Mouse (Mus musculus) midbrain, embryonic 12.5 days (tissue): ENCODE data around the gene Magoh. TPM values are rescaled to one million over a fixed set of nuclear protein-coding genes. Genes with fewer than 3 reads are reported as not detected.

Source experiments
- ATAC-seq: fragments of 200-750 bp; cut with Nextera tagmentation; 2 replicates; pipeline ENCODE4 v1.8.0; 2017; ENCODE audit warnings: low read depth, moderate TSS enrichment, moderate library complexity; ENCODE audit not compliant: low FRiP score
- H3K27ac ChIP-seq: fragments of 300-500 bp; sonication (generic); replicated peaks from 2 replicates; pipeline ENCODE4 v1.5.1; 2016; ENCODE audit warnings: mild to moderate bottlenecking
- H3K27me3 ChIP-seq: fragments of 300-500 bp; sonication (generic); 2 replicates; pipeline ENCODE4 v1.6.1; 2016; ENCODE audit warnings: mild to moderate bottlenecking
- H3K36me3 ChIP-seq: fragments of 300-500 bp; sonication (generic); 2 replicates; pipeline ENCODE4 v1.6.1; 2016
- H3K4me1 ChIP-seq: fragments of 300-500 bp; sonication (generic); 2 replicates; pipeline ENCODE4 v1.6.1; 2016
- H3K4me2 ChIP-seq: fragments of 300-500 bp; sonication (generic); replicated peaks from 2 replicates; pipeline ENCODE4 v1.6.1; 2016; ENCODE audit warnings: mild to moderate bottlenecking, moderate library complexity
- H3K4me3 ChIP-seq: fragments of 300-500 bp; sonication (generic); 2 replicates; pipeline ENCODE4 v1.5.1; 2016; ENCODE audit warnings: mild to moderate bottlenecking
- H3K9ac ChIP-seq: fragments of 300-500 bp; sonication (generic); replicated peaks from 2 replicates; pipeline ENCODE4 v1.6.1; 2016; ENCODE audit warnings: mild to moderate bottlenecking, moderate library complexity
- H3K9me3 ChIP-seq: fragments of 300-500 bp; sonication (generic); 2 replicates; pipeline ENCODE4 v1.6.1; 2016; ENCODE audit warnings: mild to moderate bottlenecking
- WGBS: fragments of 180-500 bp; shearing (Covaris S2); methylation state at CpG from one replicate; pipeline ENCODE4 v1.1.7; 2016; 5-methylcytosine and 5-hydroxymethylcytosine counted together
- polyA plus RNA-seq: library from polyadenylated mRNA; unstranded; fragments of >200 nt; fragmentation: Nextera tagmentation; extraction: Ambion mirVana; gene quantifications from 2 replicates; pipeline ENCODE4 v1.2.1, GENCODE M21; 2016

The Magoh gene
- polyA plus RNA-seq, 1 experiment from 2014 or later = 210 TPM

GRCm38 (mm10) chr4:107846795-107847194 lies 32.8 kb upstream of the Magoh start:
- H3K36me3 ChIP-seq = peaks cover 36% of the 10 kb centered on the region
- no peak overlapping the region for H3K4me3 ChIP-seq

GRCm38 (mm10) chr4:107848546-107848945 lies 31.0 kb upstream of the Magoh start:
- no peak for ATAC-seq
- H3K9ac ChIP-seq = no peak overlapping the region
- no peak overlapping the region for H3K27ac ChIP-seq

More at GRCm38 (mm10) chr4:107846795-107847194, 32.8 kb upstream of the Magoh start:
- no peak for ATAC-seq
- Histone ChIP-seq H3K9me3 (no peaks in the 10 kb centered on the region), H3K4me1 (peaks cover 41% of the 10 kb centered on the region), H3K9ac (no peak overlapping the region), H3K27me3 (peaks cover 25% of the 10 kb centered on the region), H3K4me2 (no peak overlapping the region), H3K27ac (no peak overlapping the region)
- 57% methylated on average over 7 of the region's 7 CpGs for WGBS

GRCm38 (mm10) chr4:107849621-107850020 lies 29.9 kb upstream of the Magoh start:
- Histone ChIP-seq H3K4me2 (no peak overlapping the region), H3K4me1 (peaks cover 16% of the 10 kb centered on the region; the same call in 1 of the 2 replicates), H3K27me3 (peaks cover 25% of the 10 kb centered on the region), H3K9ac (no peak overlapping the region), H3K9me3 (no peaks in the 10 kb centered on the region), H3K27ac (no peak overlapping the region), H3K4me3 (no peak overlapping the region), H3K36me3 (peaks cover 54% of the 10 kb centered on the region)
- 89% methylated on average over 9 of the region's 9 CpGs for WGBS
- ATAC-seq = no peak

More at GRCm38 (mm10) chr4:107848546-107848945, 31.0 kb upstream of the Magoh start:
- H3K9me3 ChIP-seq = no peaks in the 10 kb centered on the region
- peaks cover 24% of the 10 kb centered on the region for H3K4me1 ChIP-seq
- 85% methylated on average over 5 of the region's 5 CpGs for WGBS
- no peak overlapping the region for H3K4me3 ChIP-seq
- H3K4me2 ChIP-seq = no peak overlapping the region
- H3K27me3 ChIP-seq = peaks cover 25% of the 10 kb centered on the region
- peaks cover 48% of the 10 kb centered on the region for H3K36me3 ChIP-seq

GRCm38 (mm10) chr4:107850091-107850490 lies 29.5 kb upstream of the Magoh start:
- whole genome bisulfite sequencing = 91% methylated on average over 8 of the region's 8 CpGs
- Histone ChIP-seq H3K4me3 (no peak overlapping the region), H3K27ac (no peak overlapping the region), H3K9ac (no peak overlapping the region), H3K9me3 (no peaks in the 10 kb centered on the region), H3K4me1 (peaks cover 13% of the 10 kb centered on the region; the same call in 1 of the 2 replicates), H3K27me3 (peaks cover 24% of the 10 kb centered on the region), H3K4me2 (no peak overlapping the region), H3K36me3 (peaks cover 58% of the 10 kb centered on the region)
- ATAC-seq = no peak

- no peak overlapping the region for H3K4me3 ChIP-seq
- WGBS = 92% methylated on average over 8 of the region's 8 CpGs
- H3K27me3 ChIP-seq = no peaks in the 10 kb centered on the region
These were observed 26.2 kb upstream of the Magoh start for GRCm38 (mm10) chr4:107853333-107853732.

GRCm38 (mm10) chr4:107853836-107854235 lies 25.7 kb upstream of the Magoh start:
- no peak overlapping the region for H3K9ac ChIP-seq
- no peak overlapping the region for H3K27ac ChIP-seq
- peaks cover 88% of the 10 kb centered on the region for H3K36me3 ChIP-seq
- H3K9me3 ChIP-seq = no peaks in the 10 kb centered on the region
- no peak overlapping the region for H3K4me2 ChIP-seq
- H3K4me1 ChIP-seq = no peaks in the 10 kb centered on the region
- no peaks in the 10 kb centered on the region for H3K27me3 ChIP-seq
- WGBS = 92% methylated on average over 7 of the region's 7 CpGs
- ATAC-seq = no peak
- H3K4me3 ChIP-seq = no peak overlapping the region

More at GRCm38 (mm10) chr4:107853333-107853732, 26.2 kb upstream of the Magoh start:
- Histone ChIP-seq H3K27ac (no peak overlapping the region), H3K9me3 (no peaks in the 10 kb centered on the region), H3K9ac (no peak overlapping the region), H3K4me1 (no peaks in the 10 kb centered on the region), H3K36me3 (peaks cover 84% of the 10 kb centered on the region), H3K4me2 (no peak overlapping the region)
- ATAC-seq = no peak

- H3K36me3 ChIP-seq = peaks cover 97% of the 10 kb centered on the region
- H3K27ac ChIP-seq = no peak overlapping the region
- WGBS = 74% methylated on average over 11 of the region's 11 CpGs
- no peak for ATAC-seq
- no peaks in the 10 kb centered on the region for H3K9me3 ChIP-seq
- H3K4me1 ChIP-seq = no peaks in the 10 kb centered on the region
- no peak overlapping the region for H3K4me3 ChIP-seq
- H3K4me2 ChIP-seq = no peak overlapping the region
- no peak overlapping the region for H3K9ac ChIP-seq
- H3K27me3 ChIP-seq = no peaks in the 10 kb centered on the region
These were observed 22.4 kb upstream of the Magoh start for GRCm38 (mm10) chr4:107856958-107857686.

- Histone ChIP-seq H3K4me2 (no peak overlapping the region), H3K36me3 (peaks cover 97% of the 10 kb centered on the region), H3K4me3 (no peak overlapping the region), H3K27ac (no peak overlapping the region), H3K4me1 (no peaks in the 10 kb centered on the region), H3K9me3 (no peaks in the 10 kb centered on the region), H3K27me3 (no peaks in the 10 kb centered on the region), H3K9ac (no peak overlapping the region)
- WGBS = 91% methylated on average over 7 of the region's 7 CpGs
- ATAC-seq = no peak
These were observed 20.6 kb upstream of the Magoh start for GRCm38 (mm10) chr4:107858995-107859394.

GRCm38 (mm10) chr4:107864866-107865265 lies 14.7 kb upstream of the Magoh start:
- 89% methylated on average over 4 of the region's 4 CpGs for WGBS
- H3K9ac ChIP-seq = no peak overlapping the region
- H3K27ac ChIP-seq = no peak overlapping the region
- ATAC-seq = no peak
- H3K27me3 ChIP-seq = no peaks in the 10 kb centered on the region
- H3K4me1 ChIP-seq = no peaks in the 10 kb centered on the region
- no peak overlapping the region for H3K4me3 ChIP-seq
- H3K36me3 ChIP-seq = peaks cover 62% of the 10 kb centered on the region
- no peak overlapping the region for H3K4me2 ChIP-seq
- H3K9me3 ChIP-seq = no peaks in the 10 kb centered on the region

GRCm38 (mm10) chr4:107881631-107882030 lies 2.1 kb downstream of the Magoh start:
- Histone ChIP-seq H3K4me3 (no peak overlapping the region), H3K27ac (no peak overlapping the region), H3K4me1 (peaks cover 15% of the 10 kb centered on the region), H3K9ac (no peak overlapping the region), H3K36me3 (peaks cover 51% of the 10 kb centered on the region), H3K9me3 (no peaks in the 10 kb centered on the region), H3K4me2 (no peak overlapping the region), H3K27me3 (no peaks in the 10 kb centered on the region)
- no peak for ATAC-seq
- 91% methylated on average over 1 of the region's 1 CpGs for WGBS

GRCm38 (mm10) chr4:107886371-107886770 lies 6.8 kb downstream of the Magoh start:
- Histone ChIP-seq H3K4me2 (no peak overlapping the region), H3K4me3 (no peak overlapping the region), H3K9ac (no peak overlapping the region), H3K9me3 (no peaks in the 10 kb centered on the region), H3K27me3 (no peaks in the 10 kb centered on the region), H3K36me3 (peaks cover 59% of the 10 kb centered on the region), H3K4me1 (peaks cover 12% of the 10 kb centered on the region), H3K27ac (no peak overlapping the region)
- 82% methylated on average over 7 of the region's 7 CpGs for WGBS
- no peak for ATAC-seq

- Histone ChIP-seq H3K9me3 (no peaks in the 10 kb centered on the region), H3K27ac (peak overlapping the region; percentile 89), H3K9ac (peak overlapping the region; percentile 56), H3K36me3 (peaks cover 51% of the 10 kb centered on the region), H3K4me3 (peak overlapping the region; percentile 53), H3K4me1 (peaks cover 12% of the 10 kb centered on the region), H3K4me2 (peak overlapping the region; percentile 63), H3K27me3 (no peaks in the 10 kb centered on the region)
- 1% methylated on average over 12 of the region's 12 CpGs for WGBS
- peak; percentile 31; the same call in 1 of the 2 replicates for ATAC-seq
These were observed 9.8 kb downstream of the Magoh start for GRCm38 (mm10) chr4:107889385-107889730.
